Mouse (Mus musculus) limb, embryonic 13.5 days (tissue): Measurements from ENCODE around the gene Nacad. TPM values are rescaled to one million over a fixed set of nuclear protein-coding genes. Genes with fewer than 3 reads are reported as not detected.

Source experiments
- polyA plus RNA-seq: library from polyadenylated mRNA; unstranded; fragments of >200 nt; fragmentation: Nextera tagmentation; extraction: Ambion mirVana; gene quantifications from 2 replicates; pipeline ENCODE4 v1.2.1, GENCODE M21; 2015

Gene Nacad
- polyA plus RNA-seq, 1 experiment from 2014 or later: 1.2 TPM

Other genes with a start within 250 kb of the Nacad start
- gene Zmiz2, start 217.0 kb downstream of the Nacad start, polyA plus RNA-seq: 10.1 and 10.3 TPM in 2 replicates
- gene Ppia, start 190.6 kb downstream of the Nacad start, polyA plus RNA-seq: 4,950 and 5,155 TPM in 2 replicates
- gene H2afv, start 161.6 kb downstream of the Nacad start, polyA plus RNA-seq: 657 and 704 TPM in 2 replicates
- gene Purb, start 130.1 kb downstream of the Nacad start, polyA plus RNA-seq: 30.5 and 32.1 TPM in 2 replicates
- 1.5 and 2.1 TPM in 2 replicates for gene Myo1g, start 85.1 kb downstream of the Nacad start, polyA plus RNA-seq
- 99.0 and 102 TPM in 2 replicates for gene Ccm2, start 59.2 kb downstream of the Nacad start, polyA plus RNA-seq
- gene Tbrg4, start 20.0 kb upstream of the Nacad start, polyA plus RNA-seq: 33.1 and 37.7 TPM in 2 replicates
- not detected in 2 replicates for gene Wap, start 32.6 kb upstream of the Nacad start, polyA plus RNA-seq
- gene Ramp3, start 52.5 kb upstream of the Nacad start, polyA plus RNA-seq: 5.5 and 7.8 TPM in 2 replicates
- not detected in 2 replicates for gene Gm11983, start 231.6 kb upstream of the Nacad start, polyA plus RNA-seq